Mouse (Mus musculus): ENCODE results near the gene Olfr1508. TPM values are rescaled to one million over a fixed set of nuclear protein-coding genes. Genes with fewer than 3 reads are reported as not detected.

Olfr1508 gene
- polyA plus RNA-seq, 1 experiment from 2014 or later: not detected

Other genes with a start within 250 kb of the Olfr1508 start
- gene Chd8, start 209.7 kb downstream of the Olfr1508 start, polyA plus RNA-seq (2015; fragmentation: Nextera tagmentation; extraction: Ambion mirVana): 11.6 and 12.6 TPM in 2 replicates
- 16.8 and 18.8 TPM in 2 replicates for gene Tox4, start 188.3 kb downstream of the Olfr1508 start, polyA plus RNA-seq (2015; fragmentation: Nextera tagmentation; extraction: Ambion mirVana)
- 3.0 and 3.1 TPM in 2 replicates for gene Rab2b, start 187.9 kb downstream of the Olfr1508 start, polyA plus RNA-seq (2015; fragmentation: Nextera tagmentation; extraction: Ambion mirVana)
- gene Mettl3, start 162.4 kb downstream of the Olfr1508 start, polyA plus RNA-seq (2015; fragmentation: Nextera tagmentation; extraction: Ambion mirVana): 15.0 and 16.5 TPM in 2 replicates
- gene Sall2, start 138.7 kb downstream of the Olfr1508 start, polyA plus RNA-seq (2015; fragmentation: Nextera tagmentation; extraction: Ambion mirVana): 0.72 and 0.99 TPM in 2 replicates
- not detected in 2 replicates for gene Olfr1513, start 111.1 kb downstream of the Olfr1508 start, polyA plus RNA-seq (2015; fragmentation: Nextera tagmentation; extraction: Ambion mirVana)
- not detected in 2 replicates for gene Olfr1512, start 88.3 kb downstream of the Olfr1508 start, polyA plus RNA-seq (2015; fragmentation: Nextera tagmentation; extraction: Ambion mirVana)
- gene Olfr1511, start 70.1 kb downstream of the Olfr1508 start, polyA plus RNA-seq (2015; fragmentation: Nextera tagmentation; extraction: Ambion mirVana): not detected in 2 replicates
- not detected in 2 replicates for gene Olfr1510, start 53.1 kb downstream of the Olfr1508 start, polyA plus RNA-seq (2015; fragmentation: Nextera tagmentation; extraction: Ambion mirVana)
- gene Olfr1509, start 24.5 kb downstream of the Olfr1508 start, polyA plus RNA-seq (2015; fragmentation: Nextera tagmentation; extraction: Ambion mirVana): not detected in 2 replicates
- not detected in 2 replicates for gene Olfr1507, start 28.3 kb upstream of the Olfr1508 start, polyA plus RNA-seq (2015; fragmentation: Nextera tagmentation; extraction: Ambion mirVana)